Mouse (Mus musculus) retina, adult 2 months (tissue): ENCODE measurements around the gene Pcolce.
"Not testable (repeated sequence)": the region's sequence is repeated elsewhere in the genome, so short reads cannot be mapped to it uniquely, and the experiment has no call there.

Experiments
- DNase-seq: peaks from one replicate; pipeline ENCODE4 v3.0.0-alpha.2; 2012; ENCODE audit warnings: low read depth, low spot score

Gene Pcolce

DNA sequence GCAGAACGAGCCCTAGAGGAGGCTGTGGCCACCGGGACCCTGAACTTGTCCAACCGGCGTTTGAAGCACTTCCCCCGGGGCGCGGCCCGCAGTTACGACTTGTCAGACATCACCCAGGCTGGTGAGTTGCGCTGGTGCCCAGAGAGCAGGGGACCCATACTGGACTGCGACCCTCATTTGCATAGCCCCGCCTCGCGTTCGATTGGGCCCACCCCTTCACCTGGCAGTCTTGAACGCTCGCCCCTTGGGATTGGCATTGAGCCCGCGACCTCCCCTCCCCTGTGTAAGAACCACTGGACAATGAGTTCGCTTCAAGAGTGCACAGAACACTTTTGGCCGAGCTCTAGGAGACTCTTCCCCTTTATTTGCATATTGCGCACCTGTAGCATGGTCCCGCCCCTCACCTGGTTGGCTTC, 15.7 kb upstream of the Pcolce start:
- no peak for DNase-seq

DNA sequence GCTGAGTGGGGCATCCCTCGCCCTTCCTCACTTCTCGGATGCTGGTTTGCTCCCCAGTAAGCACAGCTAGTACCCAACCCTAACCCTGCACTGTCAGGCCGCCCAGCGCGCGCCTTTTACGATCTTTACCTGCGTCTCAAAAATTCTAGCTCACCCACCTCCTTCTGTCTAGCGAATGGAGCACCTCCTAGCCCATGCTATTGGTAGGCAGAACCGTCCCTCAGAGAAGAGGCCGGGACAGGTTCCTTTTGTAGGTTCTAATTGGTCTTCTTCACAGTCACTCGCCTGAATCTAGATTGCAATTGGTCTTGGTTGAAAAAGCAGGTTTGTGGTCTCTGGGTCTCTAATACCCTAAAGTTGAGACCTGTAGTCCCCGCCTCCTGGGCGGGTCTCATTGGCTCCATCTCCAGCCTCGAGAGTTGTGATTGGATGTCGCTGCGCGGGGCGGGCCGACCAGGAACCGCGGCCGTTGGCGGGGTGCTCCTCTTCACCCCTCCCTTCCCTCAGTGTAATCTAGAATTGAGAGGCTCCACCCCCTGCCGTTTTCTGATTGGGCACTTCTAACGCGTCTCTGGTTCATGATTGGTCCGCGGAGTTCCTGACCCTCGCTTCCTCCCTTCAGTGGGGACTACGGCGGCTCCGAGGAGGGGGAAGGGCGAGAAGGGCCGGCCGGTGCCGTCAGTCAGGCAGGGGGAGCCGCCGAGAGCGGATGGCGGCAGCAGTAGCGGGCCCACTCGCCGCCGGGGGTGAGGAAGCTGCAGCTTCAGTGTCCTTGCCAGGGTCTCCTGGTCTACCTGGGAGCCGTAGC, 15.1 kb upstream of the Pcolce start, which contains the start of the genes Fbxo24, Lrch4 and Gm20605:
Fbxo24 (minus strand) TSS at position 505 of the 808 bp plus-strand sequence.
Lrch4 (plus strand) TSS at position 624 of the 808 bp plus-strand sequence.
Gm20605 (plus strand) TSS at position 678 of the 808 bp plus-strand sequence.
- DNase-seq = peak; percentile 100

DNA sequence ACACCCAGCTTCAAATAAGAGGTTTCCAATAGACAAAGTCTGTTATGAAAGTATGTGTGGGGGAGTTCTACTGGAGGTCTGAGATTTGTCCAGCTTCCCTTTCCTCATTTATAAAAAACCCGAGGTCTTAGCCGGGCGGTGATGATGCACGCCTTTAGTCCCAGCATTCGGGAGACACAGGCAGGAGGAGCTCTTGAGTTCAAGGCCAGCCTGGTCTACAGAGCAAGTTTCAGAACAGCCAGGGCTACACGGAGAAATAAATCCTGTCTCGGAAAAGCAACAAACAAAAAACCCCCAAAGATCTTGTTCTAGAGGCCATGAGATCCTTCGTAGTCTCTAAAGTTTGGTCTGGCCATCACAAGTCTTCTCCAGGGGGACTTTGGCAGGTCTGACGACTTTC, 14.4 kb upstream of the Pcolce start:
- DNase-seq = no peak

DNA sequence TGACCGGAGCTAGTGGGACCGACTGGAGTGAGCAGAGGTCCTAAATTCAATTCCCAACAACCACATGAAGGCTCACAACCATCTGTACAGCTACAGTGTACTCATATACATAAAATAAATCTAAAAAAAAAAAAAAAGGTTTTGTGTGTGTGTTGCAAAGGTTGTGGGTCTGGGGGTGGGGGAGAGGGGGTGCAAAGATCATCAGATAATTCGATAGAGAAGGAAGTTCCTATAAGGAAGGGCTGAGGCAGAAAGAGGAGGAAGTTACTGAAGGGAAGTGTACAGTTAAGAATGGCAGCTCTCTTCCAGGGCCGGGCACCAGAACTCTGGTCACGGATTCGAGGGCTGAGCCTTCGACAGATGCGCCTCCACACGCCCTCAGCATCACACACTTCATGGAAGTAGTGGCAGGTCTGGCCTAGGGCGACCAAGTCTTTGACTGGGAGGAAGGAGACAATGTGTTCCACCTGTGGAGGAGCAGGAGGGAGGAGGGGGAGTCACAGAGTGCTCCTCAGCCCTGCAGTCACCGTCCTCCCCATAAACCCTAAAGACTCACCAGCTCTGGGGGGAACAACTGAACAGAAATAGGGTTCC, 10.4 kb upstream of the Pcolce start:
- DNase-seq = no peak

DNA sequence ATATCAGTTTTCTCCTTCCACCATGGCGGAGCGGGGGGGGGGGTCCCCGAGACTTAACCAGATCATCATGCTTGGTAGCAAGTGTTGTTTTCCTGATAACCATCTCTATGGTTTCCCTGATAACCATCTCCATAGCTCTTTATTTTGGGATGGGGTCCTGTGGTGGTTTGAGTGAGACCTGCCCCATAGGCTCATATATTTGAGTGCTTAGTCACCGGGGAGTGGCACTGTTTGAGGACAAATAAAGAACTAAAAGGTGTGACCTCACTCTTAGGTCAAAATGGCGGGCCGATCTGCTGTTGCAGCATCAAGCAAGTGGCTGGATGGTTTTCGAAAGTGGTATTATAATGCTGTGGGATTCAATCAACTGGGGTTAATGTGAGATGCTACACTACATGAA, 1.8 kb upstream of the Pcolce start:
- no peak for DNase-seq

DNA sequence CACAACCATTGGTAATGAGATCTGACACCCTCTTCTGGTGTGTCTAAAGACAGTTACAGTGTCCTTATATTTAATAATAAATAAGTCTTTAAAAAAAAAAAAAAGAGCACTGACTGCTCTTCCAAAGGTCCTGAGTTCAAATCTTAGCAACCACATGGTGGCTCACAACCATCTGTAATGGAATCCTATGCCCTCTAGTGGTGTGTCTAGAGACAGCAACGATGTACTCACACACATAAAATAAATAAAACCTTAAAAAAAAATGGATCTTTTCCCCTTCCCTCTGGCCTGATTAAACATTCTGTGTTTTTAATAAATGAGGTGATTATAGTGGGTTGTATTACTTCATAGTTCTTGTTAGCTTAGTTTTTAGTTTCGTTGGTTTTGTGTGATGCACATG, 1.3 kb upstream of the Pcolce start:
- DNase-seq = not testable (repeated sequence)

DNA sequence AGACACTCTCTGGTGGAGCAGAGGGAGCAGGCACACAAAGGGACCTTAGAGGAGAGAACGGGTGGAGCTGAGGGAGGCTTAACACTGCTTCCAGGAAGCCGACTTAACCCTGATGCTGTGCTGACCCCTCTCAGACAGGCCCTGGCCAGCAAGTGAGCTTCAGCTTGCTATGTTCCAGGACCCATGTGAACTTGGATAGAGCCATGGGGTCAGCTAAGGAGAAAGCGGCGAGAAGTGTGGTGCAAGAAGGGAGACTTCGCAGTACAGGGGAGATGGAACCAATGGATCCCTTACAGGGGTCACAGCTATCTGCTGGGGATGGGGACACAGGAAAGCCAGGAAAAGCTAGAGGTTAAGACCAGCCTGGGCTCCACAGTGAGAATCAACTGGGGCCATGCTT, 508 bp downstream of the Pcolce start:
- no peak for DNase-seq

DNA sequence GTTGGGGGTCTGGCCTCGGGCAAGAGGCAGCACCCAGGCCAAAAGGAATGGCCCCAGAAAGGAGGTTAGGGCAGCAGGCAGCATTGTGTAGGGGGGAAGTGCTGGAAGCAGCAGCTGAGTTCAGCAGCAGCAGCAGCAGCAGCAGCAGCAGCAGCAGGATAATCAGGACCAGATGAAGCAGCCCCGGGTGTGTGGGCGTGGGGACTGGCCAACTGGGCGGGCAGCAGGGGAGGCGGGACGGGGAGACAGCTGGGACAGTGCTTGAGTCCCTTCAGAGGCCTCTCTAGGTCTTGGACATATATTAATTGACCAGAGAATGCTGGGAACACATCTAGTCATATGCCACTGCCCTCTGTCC, 2.4 kb downstream of the Pcolce start:
- DNase-seq = no peak

DNA sequence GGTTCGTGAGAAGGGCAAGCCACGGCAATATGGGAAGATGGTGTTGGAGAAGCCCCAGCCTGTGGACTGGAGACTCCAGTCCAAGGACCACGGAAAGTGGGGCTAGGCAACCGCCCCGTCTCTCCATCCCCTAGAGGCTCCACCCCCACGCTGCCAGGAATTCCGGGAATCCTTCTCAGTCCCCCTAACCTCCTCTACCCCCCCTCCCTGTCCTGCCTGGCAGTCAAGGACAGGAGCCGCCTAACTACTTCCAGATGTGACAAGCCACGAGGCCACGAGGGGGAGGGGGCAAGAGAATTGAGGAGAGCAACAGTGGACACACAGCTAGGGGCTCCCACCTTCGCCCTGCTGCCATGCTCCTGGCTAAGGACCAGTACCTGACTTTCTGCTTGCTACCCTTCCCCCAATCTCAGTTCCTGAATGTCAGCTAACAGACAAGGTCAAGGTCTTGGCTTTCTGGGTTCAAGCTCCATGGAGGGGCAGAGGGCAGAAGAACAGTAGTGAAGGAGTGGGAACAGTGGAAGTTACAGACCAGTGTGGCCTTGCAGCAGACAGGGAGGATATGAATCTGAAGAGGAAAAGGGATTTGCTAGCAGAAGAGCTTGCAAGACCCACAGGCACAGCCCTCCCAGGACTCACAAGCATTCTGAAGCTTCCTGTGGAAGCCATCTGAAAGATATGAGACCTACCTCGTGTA, 2.9 kb downstream of the Pcolce start:
- DNase-seq = no peak

DNA sequence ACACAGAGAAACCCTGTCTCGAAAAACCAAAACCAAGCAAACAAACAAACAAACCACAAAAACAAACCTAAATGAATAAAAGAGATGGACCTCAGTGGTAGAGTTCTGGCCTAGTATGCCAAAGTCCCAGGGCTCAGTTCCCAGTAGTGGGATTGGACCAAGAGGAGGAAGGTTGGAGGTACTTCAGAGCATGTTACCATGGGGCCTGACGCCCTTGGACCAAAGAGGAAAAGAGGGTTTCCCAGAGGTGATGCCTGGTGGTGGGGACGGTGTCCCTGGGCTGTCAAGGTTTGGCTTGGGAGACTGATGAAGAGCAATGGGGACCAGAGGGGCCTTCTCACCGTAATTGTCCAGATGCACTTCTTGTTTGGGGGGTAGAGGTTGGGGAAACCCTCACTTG, 3.5 kb downstream of the Pcolce start:
- no peak for DNase-seq

DNA sequence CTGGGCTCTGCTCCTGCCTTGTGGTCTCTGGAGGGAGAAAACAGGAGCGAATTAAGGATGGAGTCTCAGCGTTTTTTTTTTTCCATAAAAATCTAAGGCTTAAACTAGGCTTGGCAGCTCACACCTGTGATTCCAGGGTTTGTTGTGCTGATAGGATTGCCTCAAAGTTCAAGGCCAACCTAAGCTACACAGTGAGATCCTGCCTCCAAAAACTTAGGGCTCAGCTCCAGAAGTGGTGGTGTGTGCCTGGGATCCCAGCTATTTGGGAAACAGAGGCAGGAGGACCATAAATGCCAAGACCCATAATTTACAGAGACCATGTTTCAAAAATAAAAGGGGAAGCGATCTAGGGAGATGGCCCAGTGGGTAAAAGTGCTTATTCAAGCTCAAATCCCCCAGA, 4.3 kb downstream of the Pcolce start:
- no peak for DNase-seq

DNA sequence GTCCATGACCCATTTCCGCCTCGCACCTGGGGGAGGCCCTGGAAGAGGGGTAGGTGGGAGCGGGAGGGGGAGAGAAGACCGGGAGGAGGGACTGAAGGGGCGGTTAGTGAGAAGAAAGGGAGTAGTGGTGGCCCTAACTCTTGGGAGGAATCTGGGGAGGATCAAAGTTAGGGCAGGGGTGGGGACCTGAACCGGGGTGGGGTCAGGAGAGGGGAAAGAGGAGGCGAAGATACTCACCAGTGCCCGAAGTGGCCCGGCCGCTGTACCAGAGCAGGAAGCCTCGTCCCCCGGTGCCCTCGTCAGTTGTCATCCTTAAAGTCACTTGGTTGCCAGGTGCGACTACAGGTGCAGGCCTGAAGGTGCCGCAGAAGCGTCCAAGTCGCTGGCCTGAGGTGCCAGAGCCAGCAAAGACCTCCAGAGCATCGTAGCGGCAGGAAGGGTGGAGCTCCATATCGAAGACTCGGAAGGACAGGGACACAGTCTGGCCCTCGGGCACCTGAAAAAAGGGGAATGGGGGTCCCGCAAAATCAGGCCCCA, 4.9 kb downstream of the Pcolce start:
- DNase-seq = no peak

DNA sequence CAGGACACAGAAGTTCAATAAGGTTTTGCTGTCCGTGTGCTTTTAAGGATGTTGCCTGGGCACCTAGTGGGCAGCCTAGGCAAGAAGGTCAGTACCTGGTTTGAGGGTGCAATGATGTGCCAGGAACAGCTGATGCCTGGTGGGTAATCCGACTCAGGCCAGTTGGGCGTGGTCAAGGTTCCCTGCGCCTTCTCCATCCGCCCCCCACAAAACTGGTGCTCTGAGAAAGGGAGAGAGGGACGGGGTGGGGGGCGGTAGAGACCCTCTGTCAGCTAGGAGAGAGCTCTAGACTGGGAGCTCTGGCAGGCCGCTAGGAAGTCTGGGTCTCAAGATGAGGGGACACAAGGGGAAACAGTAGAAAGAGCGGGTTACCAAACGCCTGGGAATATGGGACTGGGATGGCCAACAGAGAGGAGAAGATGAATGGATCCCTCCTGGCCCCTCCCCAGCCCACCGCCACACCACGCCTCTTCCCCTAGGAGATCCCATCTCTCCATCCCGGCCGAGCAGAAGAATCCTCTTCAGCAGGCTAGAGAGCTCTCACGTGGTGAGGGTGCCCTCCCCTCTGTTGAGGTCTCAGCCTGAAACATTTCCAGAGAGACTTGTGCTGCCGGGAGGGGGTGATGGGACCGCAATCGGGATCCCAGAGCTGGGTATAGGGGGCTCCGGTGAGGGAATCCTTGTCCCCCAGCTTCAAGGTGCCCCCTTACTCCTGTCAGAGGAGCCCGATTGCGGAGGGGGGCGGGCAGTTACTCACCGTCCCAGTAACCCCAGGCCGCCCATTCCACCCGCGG, 5.5 kb downstream of the Pcolce start:
- DNase-seq = no peak

DNA sequence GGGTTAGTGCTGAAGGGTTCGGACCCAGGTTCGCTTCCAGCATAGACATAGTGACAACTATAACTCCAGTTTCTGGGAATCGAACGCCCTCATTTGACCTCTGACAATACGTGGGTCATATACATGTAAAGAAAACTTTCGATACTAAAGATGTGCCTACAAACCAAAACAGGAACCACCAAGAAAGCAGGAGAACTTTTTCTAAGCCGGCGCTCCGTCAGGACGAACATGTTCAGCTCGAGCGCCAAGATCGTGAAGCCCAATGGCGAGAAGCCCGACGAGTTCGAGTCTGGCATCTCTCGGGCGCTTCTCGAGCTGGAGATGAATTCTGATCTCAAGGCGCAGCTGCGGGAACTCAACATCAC, 12.2 kb downstream of the Pcolce start:
- DNase-seq = no peak

DNA sequence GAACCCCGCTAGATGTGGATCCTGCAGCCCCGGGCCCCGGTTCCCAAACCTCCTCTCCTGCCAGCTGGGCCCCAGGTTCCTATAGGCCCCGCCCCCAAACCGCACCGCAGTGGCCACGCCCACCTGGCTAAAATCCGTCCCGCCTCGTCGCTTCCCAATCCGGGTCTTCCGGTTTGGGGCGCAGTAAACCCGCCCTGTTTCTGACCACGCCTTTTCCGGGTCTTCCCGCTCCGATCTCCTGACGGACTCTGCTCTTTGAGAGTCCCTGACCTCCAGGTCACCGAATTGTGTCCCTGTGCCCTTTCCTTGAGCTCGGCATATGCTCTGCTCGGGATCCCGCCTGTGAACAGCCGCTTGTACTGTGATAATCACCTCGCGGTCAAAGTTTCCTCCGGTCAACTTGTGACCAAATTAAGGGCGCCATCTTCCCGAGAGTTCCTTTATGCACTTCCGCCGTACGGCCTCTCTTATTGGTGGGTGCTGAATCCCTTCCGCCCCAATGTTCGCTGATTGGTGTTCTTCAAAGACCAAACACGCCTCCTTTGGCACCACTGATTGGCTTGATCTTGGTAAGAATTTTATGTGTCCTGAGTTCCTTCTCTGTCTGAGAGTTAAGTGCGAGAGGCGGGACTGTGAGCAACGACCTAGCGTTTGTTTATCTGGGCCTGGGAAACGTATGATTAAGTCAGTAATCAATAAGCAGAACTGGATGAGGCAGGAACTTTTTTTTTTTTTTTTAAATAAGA, 12.8 kb downstream of the Pcolce start, which contains the start of gene Mospd3:
Mospd3 (minus strand) TSS at position 440 of the 746 bp plus-strand sequence.
- DNase-seq = peak; percentile 96

DNA sequence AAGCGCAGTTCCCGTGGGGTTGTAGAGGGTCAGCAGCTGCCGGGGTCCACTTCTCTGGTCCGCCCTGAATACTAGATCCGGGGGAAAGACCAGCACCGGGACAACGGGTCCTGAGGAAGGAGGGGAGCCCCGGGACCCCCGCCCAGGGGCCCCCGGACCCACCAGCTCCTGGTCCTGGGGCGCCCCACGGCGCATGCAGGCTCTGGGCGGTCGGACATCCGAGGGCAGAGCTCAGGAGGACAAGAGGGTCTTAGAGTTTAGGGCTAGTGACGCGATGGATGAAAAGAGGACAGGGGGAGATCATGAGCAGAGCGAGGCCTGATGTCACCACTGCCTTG, 13.3 kb downstream of the Pcolce start:
- no peak for DNase-seq

DNA sequence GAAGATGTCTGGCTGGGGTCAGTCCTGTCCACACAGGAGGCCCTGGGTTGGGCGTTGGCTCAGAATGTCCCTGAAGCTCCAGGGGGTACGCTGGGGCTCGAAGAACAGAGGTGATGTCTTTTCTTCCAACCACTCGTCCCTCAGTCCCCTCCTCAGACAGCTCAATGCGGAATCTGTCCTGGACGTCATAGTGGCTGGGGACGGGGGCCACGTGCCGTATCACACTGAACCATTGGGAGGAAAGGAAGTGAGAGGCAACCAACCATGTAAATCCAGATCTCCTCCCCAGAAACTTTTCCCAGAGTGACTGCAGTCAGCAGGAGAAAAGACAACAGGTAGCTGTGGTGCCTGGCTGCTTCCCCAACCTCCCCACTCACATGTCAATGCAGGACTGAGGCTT, 14.0 kb downstream of the Pcolce start:
- DNase-seq = no peak

DNA sequence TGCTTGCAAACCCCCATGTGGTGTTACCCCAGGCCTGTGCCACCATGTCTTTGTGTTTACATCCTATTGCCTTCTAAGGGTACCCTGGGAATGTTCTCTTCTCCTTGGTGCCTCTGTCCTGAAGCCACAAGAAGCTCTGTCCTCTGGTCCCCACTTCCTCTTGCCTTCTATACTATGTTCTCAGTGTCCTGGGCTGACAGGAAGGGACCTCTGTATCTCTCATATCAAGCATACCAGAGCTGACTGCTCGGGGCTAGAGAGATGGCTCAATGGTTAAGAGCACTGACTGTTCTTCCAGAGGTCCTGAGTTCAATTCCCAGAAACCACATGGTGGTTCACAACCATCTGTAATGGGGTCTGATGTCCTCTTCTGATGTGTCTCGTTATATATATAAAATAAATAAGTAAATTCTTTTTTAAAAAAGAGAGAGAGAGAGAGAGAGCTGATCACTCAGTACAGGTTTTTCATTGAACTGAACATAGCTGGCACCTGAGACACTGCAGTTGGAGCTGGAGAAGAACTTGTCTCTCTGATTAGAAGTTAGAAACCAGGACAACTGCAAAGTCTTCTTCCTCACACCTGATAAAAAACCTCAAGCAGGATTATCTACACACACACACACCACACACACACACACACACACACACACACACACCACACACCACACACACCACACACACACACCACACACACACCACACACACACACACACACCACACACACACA, 15.3 kb downstream of the Pcolce start:
- DNase-seq = no peak

DNA sequence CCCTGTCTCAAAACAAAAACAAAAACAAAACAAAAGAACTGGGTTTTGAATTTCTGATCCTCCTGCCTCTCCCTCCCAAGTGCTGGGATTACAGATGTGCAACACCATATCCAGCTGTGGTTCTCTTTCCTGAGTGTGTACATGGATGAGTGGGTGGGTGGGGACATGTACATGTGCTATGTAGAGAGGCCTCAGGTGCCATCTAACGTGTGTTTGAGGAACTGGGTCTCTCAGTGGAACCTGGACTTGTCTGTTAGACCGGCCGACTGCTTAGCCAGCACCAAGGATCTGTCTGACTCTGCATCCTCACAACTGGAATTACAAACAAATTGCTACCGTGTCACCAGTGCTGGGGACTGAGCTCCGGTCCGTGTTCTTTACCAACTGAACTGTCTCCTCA, 16.0 kb downstream of the Pcolce start:
- DNase-seq = no peak

DNA sequence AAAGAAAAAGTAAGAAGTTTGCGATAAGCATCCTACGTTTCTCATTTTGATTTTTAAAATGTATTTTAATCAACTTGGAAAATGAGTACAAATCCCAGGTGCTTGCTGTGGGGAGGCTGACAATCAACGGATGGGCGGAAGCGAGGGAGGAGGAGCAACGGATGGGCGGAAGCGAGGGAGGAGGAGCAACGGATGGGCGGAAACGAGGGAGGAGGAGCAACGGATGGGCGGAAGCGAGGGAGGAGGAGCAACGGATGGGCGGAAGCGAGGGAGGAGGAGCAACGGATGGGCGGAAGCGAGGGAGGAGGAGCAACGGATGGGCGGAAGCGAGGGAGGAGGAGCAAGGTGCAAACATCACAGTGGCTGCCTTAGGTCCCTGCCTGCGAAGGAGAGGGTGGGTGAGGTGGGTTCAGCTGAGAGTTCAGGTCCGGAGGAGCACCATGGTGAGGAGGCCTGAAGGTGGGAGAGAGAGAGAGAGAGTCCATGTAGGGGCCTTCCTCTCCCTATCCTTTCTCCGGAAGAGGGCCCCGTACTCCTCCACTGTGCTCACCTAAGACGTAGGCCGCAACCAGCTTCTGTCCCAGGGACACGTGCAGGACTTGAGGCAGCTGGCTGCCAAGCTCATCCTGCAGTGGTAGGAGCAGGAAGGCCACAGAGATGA, 16.9 kb downstream of the Pcolce start:
- no peak for DNase-seq
